Mouse (Mus musculus): Measurements from ENCODE around the gene Vdr. TPM values are rescaled to one million over a fixed set of nuclear protein-coding genes. Genes with fewer than 3 reads are reported as not detected.

Gene Vdr
- polyA plus RNA-seq, 1 experiment from 2014 or later: 0.07 TPM

DNA sequence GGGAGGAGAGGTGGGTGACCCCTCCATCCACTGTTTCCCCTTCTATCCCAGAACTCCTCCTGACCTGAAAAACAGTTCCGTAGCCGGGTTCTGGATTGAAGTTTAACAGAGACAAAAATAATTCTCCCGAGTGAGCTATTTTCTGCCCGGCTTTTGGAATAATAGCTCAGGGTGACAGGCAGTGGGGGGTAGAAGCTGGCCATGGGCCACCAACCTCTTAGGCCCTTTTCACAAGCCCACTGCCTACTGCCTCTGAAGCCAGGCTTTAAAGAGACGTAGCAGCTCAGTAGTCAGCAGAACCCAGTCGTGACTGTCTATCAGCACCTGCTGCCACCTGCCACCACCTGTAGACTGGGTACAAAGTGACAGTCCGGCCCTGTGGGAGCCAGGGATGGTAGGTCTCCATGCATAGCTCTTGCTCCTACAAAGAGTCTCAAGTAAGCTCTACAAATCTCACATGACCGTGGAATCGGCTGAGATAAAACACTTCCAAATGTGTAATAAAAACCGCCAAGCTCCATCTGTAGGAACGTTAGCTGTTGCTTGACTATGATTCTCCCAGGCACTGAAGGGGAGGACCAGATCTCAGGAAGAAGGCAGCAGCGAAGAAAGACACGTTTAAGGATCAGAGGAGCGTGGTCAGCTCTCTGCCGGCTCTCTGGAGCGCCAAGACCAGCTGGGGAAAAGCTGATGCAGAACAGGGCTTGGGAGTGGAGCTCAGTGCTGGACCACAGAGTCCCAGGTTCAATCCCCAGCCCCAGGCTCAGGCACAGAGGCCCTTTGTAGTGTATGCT, 13.4 kb downstream of the Vdr start:
- WGBS: 84% methylated on average over 16 of the region's 16 CpGs
- Histone ChIP-seq H3K4me1 (replicated peaks) (0 out of 2 replicates have a peak, but pooled peaks cover 3% of the 10 kb centered on the region), H3K4me2 (no peak overlapping the region), H3K27me3 (no peaks in the 10 kb centered on the region), H3K4me3 (no peak overlapping the region), H3K27ac (replicated peaks) (no peak overlapping the region), H3K9me3 (no peaks in the 10 kb centered on the region), H3K9ac (no peak overlapping the region), H3K36me3 (no peaks in the 10 kb centered on the region)
- ATAC-seq (ENCODE audit: low read depth): no peak

DNA sequence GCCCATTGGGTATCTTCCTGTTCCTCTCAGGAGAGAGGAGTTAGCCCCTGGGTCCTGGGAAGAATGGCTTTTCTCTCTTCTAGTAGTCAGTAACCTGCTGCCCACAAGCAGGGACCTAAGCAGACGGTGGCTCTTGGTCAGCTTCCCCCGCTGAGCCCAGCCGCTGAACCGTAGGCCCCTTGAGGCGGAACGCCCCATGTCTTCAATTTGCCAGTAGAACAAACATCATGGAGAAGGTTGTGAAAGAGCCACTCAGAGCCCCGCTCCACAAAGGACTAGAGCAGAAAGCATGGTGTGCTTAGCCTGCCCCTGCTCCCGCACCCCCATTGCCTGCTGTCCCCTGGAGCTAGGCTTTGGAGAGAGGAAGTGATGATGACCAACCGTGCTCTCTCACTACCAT, 14.1 kb downstream of the Vdr start:
- 79% methylated on average over 9 of the region's 9 CpGs for WGBS
- H3K9ac ChIP-seq: no peak overlapping the region
- no peaks in the 10 kb centered on the region for H3K9me3 ChIP-seq
- no peak for ATAC-seq (ENCODE audit: low read depth)
- no peaks in the 10 kb centered on the region for H3K36me3 ChIP-seq
- 0 out of 2 replicates have a peak, but pooled peaks cover 3% of the 10 kb centered on the region for H3K4me1 ChIP-seq (replicated peaks)
- H3K4me3 ChIP-seq: no peak overlapping the region
- H3K27me3 ChIP-seq: no peaks in the 10 kb centered on the region
- H3K4me2 ChIP-seq: no peak overlapping the region
- no peak overlapping the region for H3K27ac ChIP-seq (replicated peaks)

GRCm38 (mm10) chr15:97895847-97896246, 14.6 kb downstream of the Vdr start:
- no peak overlapping the region for H3K9ac ChIP-seq
- H3K4me2 ChIP-seq: no peak overlapping the region
- no peaks in the 10 kb centered on the region for H3K9me3 ChIP-seq
- 71% methylated on average over 12 of the region's 12 CpGs for WGBS
- H3K36me3 ChIP-seq: no peaks in the 10 kb centered on the region
- H3K27me3 ChIP-seq: no peaks in the 10 kb centered on the region
- no peak overlapping the region for H3K4me3 ChIP-seq
- no peak for ATAC-seq (ENCODE audit: low read depth)
- no peak overlapping the region for H3K27ac ChIP-seq (replicated peaks)
- 0 out of 2 replicates have a peak, but pooled peaks cover 3% of the 10 kb centered on the region for H3K4me1 ChIP-seq (replicated peaks)

- no peak for ATAC-seq (ENCODE audit: low read depth)
- H3K4me3 ChIP-seq: no peak overlapping the region
- H3K4me2 ChIP-seq: no peak overlapping the region
- 0 out of 2 replicates have a peak, but pooled peaks cover 3% of the 10 kb centered on the region for H3K4me1 ChIP-seq (replicated peaks)
- no peaks in the 10 kb centered on the region for H3K27me3 ChIP-seq
- H3K36me3 ChIP-seq: no peaks in the 10 kb centered on the region
- no peaks in the 10 kb centered on the region for H3K9me3 ChIP-seq
- no peak overlapping the region for H3K9ac ChIP-seq
- 69% methylated on average over 8 of the region's 8 CpGs for WGBS
- no peak overlapping the region for H3K27ac ChIP-seq (replicated peaks)
Observed at GRCm38 (mm10) chr15:97892506-97892905, 17.9 kb downstream of the Vdr start.

DNA sequence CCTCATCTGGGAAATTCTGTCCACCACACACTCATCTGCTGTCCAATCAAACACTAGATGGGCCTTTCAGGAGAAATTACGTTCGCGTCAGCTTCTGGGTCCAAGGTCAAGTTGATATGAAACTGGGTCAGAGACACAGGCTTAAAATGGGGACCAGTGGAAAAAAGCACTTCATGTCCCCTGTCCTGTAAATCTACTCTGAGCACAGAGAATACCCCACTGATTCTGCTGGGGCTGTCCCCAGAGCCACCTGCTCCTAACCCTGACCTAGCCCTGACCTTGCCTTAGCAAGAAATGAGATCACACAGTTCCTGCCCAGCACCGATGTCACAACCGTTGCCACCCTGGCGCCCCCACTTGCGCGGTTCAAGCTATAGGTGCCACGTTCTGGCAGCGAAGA, 20.0 kb downstream of the Vdr start:
- ATAC-seq (ENCODE audit: low read depth): no peak
- Histone ChIP-seq H3K36me3 (no peaks in the 10 kb centered on the region), H3K9ac (no peak overlapping the region), H3K27me3 (no peaks in the 10 kb centered on the region), H3K4me3 (no peak overlapping the region), H3K4me2 (no peak overlapping the region), H3K4me1 (replicated peaks) (no peaks in the 10 kb centered on the region), H3K27ac (replicated peaks) (no peak overlapping the region), H3K9me3 (no peaks in the 10 kb centered on the region)
- 92% methylated on average over 10 of the region's 10 CpGs for WGBS

GRCm38 (mm10) chr15:97890017-97890416, 20.4 kb downstream of the Vdr start:
- WGBS: 70% methylated on average over 11 of the region's 11 CpGs
- no peaks in the 10 kb centered on the region for H3K4me1 ChIP-seq (replicated peaks)
- H3K4me2 ChIP-seq: no peak overlapping the region
- no peak overlapping the region for H3K9ac ChIP-seq
- no peaks in the 10 kb centered on the region for H3K9me3 ChIP-seq
- H3K27me3 ChIP-seq: no peaks in the 10 kb centered on the region
- H3K4me3 ChIP-seq: no peak overlapping the region
- H3K36me3 ChIP-seq: no peaks in the 10 kb centered on the region
- H3K27ac ChIP-seq (replicated peaks): no peak overlapping the region
- no peak for ATAC-seq (ENCODE audit: low read depth)

GRCm38 (mm10) chr15:97887541-97888016, 22.9 kb downstream of the Vdr start:
- 87% methylated on average over 10 of the region's 10 CpGs for WGBS
- no peaks in the 10 kb centered on the region for H3K9me3 ChIP-seq
- no peaks in the 10 kb centered on the region for H3K36me3 ChIP-seq
- no peak overlapping the region for H3K27ac ChIP-seq (replicated peaks)
- H3K9ac ChIP-seq: no peak overlapping the region
- no peak overlapping the region for H3K4me3 ChIP-seq
- no peak for ATAC-seq (ENCODE audit: low read depth)
- no peaks in the 10 kb centered on the region for H3K4me1 ChIP-seq (replicated peaks)
- no peaks in the 10 kb centered on the region for H3K27me3 ChIP-seq
- H3K4me2 ChIP-seq: no peak overlapping the region

- 90% methylated on average over 8 of the region's 8 CpGs for WGBS
- H3K36me3 ChIP-seq: no peaks in the 10 kb centered on the region
- no peaks in the 10 kb centered on the region for H3K9me3 ChIP-seq
- H3K4me3 ChIP-seq: no peak overlapping the region
- H3K27ac ChIP-seq (replicated peaks): no peak overlapping the region
- ATAC-seq (ENCODE audit: low read depth): no peak
- no peaks in the 10 kb centered on the region for H3K27me3 ChIP-seq
- no peak overlapping the region for H3K4me2 ChIP-seq
- no peak overlapping the region for H3K9ac ChIP-seq
- no peaks in the 10 kb centered on the region for H3K4me1 ChIP-seq (replicated peaks)
Observed at GRCm38 (mm10) chr15:97881423-97881822, 29.0 kb downstream of the Vdr start.

- no peak for ATAC-seq (ENCODE audit: low read depth)
- Histone ChIP-seq H3K4me1 (replicated peaks) (no peaks in the 10 kb centered on the region), H3K27ac (replicated peaks) (no peak overlapping the region), H3K9ac (no peak overlapping the region), H3K36me3 (no peaks in the 10 kb centered on the region), H3K27me3 (no peaks in the 10 kb centered on the region), H3K4me3 (no peak overlapping the region), H3K4me2 (no peak overlapping the region), H3K9me3 (no peaks in the 10 kb centered on the region)
- 82% methylated on average over 9 of the region's 9 CpGs for WGBS
Observed at GRCm38 (mm10) chr15:97880441-97880840, 30.0 kb downstream of the Vdr start.

DNA sequence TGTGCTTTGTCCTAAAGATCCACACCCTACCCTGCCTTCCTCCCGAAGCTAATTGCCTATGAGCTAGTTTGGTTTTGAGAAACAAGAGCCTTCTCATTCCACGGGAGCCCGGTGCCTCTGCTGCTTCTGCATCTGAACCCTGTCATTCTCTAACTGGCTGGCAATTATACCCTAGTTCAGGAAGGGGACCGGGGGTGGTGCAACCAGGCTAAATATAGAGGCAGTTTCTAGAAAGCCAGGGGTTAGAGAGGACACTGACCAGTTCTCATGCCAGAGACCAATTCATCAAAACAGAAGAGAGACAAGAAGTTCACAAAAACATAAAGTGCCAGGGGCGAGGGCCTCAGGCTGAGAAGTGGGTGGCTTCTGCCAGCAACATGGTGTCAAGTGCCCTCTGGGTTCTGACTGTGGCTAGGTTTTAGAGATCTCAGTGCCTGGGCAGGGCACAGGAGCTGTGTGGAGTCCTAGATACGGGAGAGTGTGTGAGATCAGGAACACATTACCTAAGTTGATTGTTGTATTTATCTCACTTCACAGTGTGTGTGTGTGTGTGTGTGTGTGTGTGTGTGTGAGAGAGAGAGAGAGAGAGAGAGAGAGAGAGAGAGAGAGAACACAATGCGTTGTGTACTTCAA, 31.6 kb downstream of the Vdr start:
- 69% methylated on average over 7 of the region's 7 CpGs for WGBS
- Histone ChIP-seq H3K27ac (replicated peaks) (no peak overlapping the region), H3K4me3 (no peak overlapping the region), H3K27me3 (no peaks in the 10 kb centered on the region), H3K4me2 (no peak overlapping the region), H3K36me3 (no peaks in the 10 kb centered on the region), H3K9me3 (no peaks in the 10 kb centered on the region), H3K4me1 (replicated peaks) (no peaks in the 10 kb centered on the region), H3K9ac (no peak overlapping the region)
- ATAC-seq (ENCODE audit: low read depth): no peak

GRCm38 (mm10) chr15:97875784-97876183, 34.6 kb downstream of the Vdr start:
- Histone ChIP-seq H3K9ac (no peak overlapping the region), H3K4me2 (no peak overlapping the region), H3K36me3 (no peaks in the 10 kb centered on the region), H3K27ac (replicated peaks) (no peak overlapping the region), H3K4me1 (replicated peaks) (no peaks in the 10 kb centered on the region), H3K9me3 (no peaks in the 10 kb centered on the region), H3K27me3 (no peaks in the 10 kb centered on the region), H3K4me3 (no peak overlapping the region)
- 90% methylated on average over 8 of the region's 8 CpGs for WGBS
- ATAC-seq (ENCODE audit: low read depth): no peak

DNA sequence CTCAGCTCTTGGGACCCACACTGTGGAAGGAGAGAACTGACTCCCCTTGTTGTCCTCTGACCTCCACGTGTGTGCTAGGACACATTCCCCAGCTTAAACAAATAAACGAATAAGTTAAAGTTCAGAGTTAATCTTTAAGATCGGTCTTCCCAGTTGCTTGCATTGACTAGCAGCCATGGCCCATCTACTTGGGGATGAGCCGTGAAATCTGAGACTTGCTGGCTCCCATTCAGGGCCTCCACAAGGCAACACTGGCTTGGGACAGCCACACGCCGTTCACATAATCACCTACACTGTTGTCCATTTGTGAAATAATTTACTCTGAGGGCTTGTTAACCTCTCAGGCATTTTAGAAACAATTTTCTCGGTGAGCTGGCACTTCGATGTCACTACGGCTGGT, 36.7 kb downstream of the Vdr start:
- H3K9ac ChIP-seq: no peak overlapping the region
- WGBS: 82% methylated on average over 9 of the region's 9 CpGs
- H3K27me3 ChIP-seq: no peaks in the 10 kb centered on the region
- no peak overlapping the region for H3K4me3 ChIP-seq
- no peaks in the 10 kb centered on the region for H3K4me1 ChIP-seq (replicated peaks)
- ATAC-seq (ENCODE audit: low read depth): no peak
- H3K36me3 ChIP-seq: no peaks in the 10 kb centered on the region
- no peaks in the 10 kb centered on the region for H3K9me3 ChIP-seq
- no peak overlapping the region for H3K27ac ChIP-seq (replicated peaks)
- no peak overlapping the region for H3K4me2 ChIP-seq
